Mouse (Mus musculus): ENCODE results near the gene Galnt17. TPM values are rescaled to one million over a fixed set of nuclear protein-coding genes. Genes with fewer than 3 reads are reported as not detected.
A peak's percentile ranks its signal among the peaks of the same experiment; 100 is the strongest.

The Galnt17 gene
- polyA plus RNA-seq, 1 experiment from 2014 or later, result 5.1 TPM

DNA sequence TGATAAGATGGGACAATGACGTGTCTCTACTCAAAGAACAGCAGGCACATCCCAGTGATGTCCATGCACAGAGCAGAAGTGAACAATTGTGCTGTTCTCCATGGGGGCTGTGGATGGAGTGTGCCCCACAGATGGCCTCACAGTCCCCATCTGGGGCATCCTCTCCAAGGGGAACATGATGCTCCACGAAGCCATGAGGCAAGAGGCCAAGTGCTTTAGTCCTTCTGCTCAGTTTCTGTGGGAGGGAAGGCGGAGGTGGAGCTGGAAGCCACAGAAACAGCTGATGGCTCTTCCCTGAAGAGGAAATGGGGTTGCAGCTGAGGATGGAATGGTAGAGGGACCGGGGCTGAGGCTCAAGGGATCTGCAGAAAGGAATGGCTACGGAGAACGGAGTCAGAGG lies 243.1 kb downstream of the Galnt17 start:
- Histone ChIP-seq H3K4me3 (replicated peaks) (no peak overlapping the region), H3K9me3 (no peaks in the 10 kb centered on the region), H3K4me1 (replicated peaks) (no peaks in the 10 kb centered on the region), H3K4me2 (replicated peaks) (no peak overlapping the region), H3K36me3 (no peaks in the 10 kb centered on the region), H3K27ac (no peak overlapping the region), H3K9ac (replicated peaks) (no peak overlapping the region), H3K27me3 (no peaks in the 10 kb centered on the region)
- ATAC-seq, result no peak
- WGBS, result 90% methylated on average over 6 of the region's 6 CpGs

DNA sequence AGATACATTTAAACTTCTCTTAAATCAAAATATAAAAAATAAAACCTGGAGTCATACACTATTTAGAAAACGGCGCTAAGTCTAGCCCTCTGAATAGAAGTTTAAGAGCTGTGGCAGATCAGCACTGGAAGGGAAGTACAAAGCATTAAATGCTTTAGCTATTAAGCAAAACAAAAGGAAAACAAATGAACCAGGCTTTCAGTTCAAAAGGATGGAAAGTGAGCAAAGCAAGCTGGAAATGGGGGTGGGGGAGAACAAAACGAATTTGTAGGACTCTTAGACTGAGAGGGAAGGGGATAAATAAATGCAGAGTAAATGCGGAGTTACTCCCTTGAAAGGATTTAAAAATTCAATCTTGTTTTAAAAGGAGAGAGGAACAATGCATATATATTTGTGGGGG lies 259.8 kb downstream of the Galnt17 start:
- Histone ChIP-seq H3K27ac (no peak overlapping the region), H3K4me1 (replicated peaks) (no peaks in the 10 kb centered on the region), H3K4me3 (replicated peaks) (no peak overlapping the region), H3K9me3 (0 out of 2 replicates have a peak, but pooled peaks cover 4% of the 10 kb centered on the region), H3K9ac (replicated peaks) (no peak overlapping the region), H3K4me2 (replicated peaks) (no peak overlapping the region), H3K36me3 (no peaks in the 10 kb centered on the region), H3K27me3 (no peaks in the 10 kb centered on the region)
- WGBS, result 23% methylated on average over 4 of the region's 4 CpGs
- no peak for ATAC-seq

DNA sequence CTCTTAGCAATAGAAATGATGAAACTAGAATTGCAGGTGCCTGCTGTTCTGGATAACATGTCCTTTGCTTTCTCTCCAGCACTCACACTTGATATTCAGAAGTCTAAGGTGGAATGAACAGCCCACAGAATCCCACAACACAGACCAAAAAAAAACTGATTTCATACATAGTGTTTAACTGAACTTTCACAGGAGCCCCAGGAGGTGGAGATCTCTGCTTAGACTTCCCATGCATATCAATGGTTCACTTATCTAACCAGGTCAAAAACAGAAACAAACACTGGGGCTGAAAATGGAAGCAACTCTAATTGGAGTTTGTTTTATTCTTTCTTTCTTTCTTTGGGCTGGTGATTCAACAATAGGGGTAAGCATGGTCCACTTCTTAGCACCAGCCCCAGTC lies 265.2 kb downstream of the Galnt17 start:
- Histone ChIP-seq H3K9me3 (0 out of 2 replicates have a peak, but pooled peaks cover 4% of the 10 kb centered on the region), H3K27ac (no peak overlapping the region), H3K4me1 (replicated peaks) (no peaks in the 10 kb centered on the region), H3K27me3 (no peaks in the 10 kb centered on the region), H3K4me3 (replicated peaks) (no peak overlapping the region), H3K36me3 (no peaks in the 10 kb centered on the region), H3K9ac (replicated peaks) (no peak overlapping the region), H3K4me2 (replicated peaks) (no peak overlapping the region)
- ATAC-seq, result no peak

DNA sequence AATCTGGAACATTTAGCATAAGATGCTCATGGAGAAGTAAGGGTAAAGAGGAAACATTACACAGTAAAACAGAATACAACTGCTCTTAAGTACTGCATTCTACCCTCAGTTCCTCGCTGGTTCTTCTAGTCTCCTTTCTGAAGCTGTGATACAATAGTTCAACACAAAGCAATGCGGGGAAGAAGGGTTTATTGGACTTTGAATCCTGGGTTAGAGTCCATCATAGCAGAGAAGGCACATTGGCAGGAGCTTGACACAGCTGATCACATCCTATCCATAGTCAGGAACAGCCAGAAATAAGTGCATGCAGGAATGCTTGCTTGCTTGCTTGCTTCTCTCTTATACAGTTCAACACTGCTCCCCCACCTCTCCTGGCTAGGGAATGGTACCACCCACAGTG lies 267.9 kb downstream of the Galnt17 start:
- Histone ChIP-seq H3K4me2 (replicated peaks) (no peak overlapping the region), H3K4me3 (replicated peaks) (no peak overlapping the region), H3K27ac (no peak overlapping the region), H3K9ac (replicated peaks) (no peak overlapping the region), H3K4me1 (replicated peaks) (no peaks in the 10 kb centered on the region), H3K9me3 (no peaks in the 10 kb centered on the region), H3K36me3 (no peaks in the 10 kb centered on the region), H3K27me3 (no peaks in the 10 kb centered on the region)
- WGBS, result 87% methylated on average over 2 of the region's 2 CpGs
- no peak for ATAC-seq

DNA sequence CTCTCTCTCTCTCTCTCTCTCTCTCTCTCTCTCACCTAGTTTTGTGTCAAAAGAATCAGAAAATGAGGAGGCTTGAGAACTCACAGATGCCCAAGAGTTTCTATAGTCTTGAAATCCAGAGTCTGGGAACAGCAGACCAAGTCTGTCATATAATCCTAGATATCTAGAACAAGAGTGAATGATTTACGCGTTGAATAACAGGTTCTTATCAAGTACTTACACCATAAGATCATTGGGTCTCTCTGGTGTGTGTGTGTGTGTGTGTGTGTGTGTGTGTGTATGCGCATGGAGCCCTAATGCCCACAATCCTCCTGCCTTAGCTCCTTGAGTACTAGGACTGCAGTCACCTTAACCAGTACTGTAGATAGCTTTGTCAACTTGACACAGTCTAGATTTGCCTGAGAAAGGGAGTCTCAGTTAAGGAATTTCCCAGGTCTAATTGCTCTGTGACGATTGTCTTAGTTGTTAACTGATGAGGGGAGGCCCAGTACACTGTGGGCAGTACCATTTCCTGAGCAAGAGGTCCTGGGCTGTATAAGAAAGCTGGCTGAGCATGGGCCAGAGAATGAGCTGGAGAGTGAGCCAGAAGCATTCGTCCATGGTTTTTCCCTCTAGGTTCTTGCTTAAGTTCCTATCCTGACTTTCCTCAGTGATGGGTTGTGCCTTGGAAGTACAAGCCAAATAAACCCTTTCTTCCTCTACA lies 268.5 kb downstream of the Galnt17 start:
- H3K4me3 ChIP-seq (replicated peaks), result no peak overlapping the region
- H3K9ac ChIP-seq (replicated peaks), result no peak overlapping the region
- ATAC-seq, result no peak
- no peaks in the 10 kb centered on the region for H3K36me3 ChIP-seq
- no peak overlapping the region for H3K27ac ChIP-seq
- no peaks in the 10 kb centered on the region for H3K9me3 ChIP-seq
- H3K4me1 ChIP-seq (replicated peaks), result no peaks in the 10 kb centered on the region
- WGBS, result 93% methylated on average over 5 of the region's 5 CpGs
- H3K27me3 ChIP-seq, result no peaks in the 10 kb centered on the region
- H3K4me2 ChIP-seq (replicated peaks), result no peak overlapping the region

DNA sequence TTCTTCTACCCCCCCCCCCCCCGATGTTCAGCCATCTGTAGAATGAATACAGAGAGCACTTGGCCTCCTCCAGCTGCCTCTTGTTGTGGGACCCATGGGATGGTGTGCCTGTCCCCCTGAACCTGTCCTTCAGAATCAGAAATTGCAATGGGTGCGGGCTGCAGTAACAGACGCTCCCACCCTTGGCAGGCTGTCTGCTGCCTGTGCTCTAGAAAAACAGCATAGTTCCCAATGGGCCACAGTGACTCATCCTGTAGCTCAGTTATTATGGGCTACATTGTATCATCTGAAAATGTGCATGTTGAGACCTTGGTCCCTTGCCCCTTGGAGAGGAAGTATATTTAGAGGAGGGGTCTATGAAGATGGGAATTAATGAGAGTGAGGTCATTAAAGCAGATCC lies 283.8 kb downstream of the Galnt17 start:
- no peaks in the 10 kb centered on the region for H3K9me3 ChIP-seq
- H3K4me3 ChIP-seq (replicated peaks), result no peak overlapping the region
- no peak overlapping the region for H3K4me2 ChIP-seq (replicated peaks)
- H3K36me3 ChIP-seq, result no peaks in the 10 kb centered on the region
- H3K27me3 ChIP-seq, result no peaks in the 10 kb centered on the region
- ATAC-seq, result no peak
- peaks cover 16% of the 10 kb centered on the region for H3K4me1 ChIP-seq (replicated peaks)
- WGBS, result 84% methylated on average over 3 of the region's 3 CpGs
- H3K9ac ChIP-seq (replicated peaks), result no peak overlapping the region
- no peak overlapping the region for H3K27ac ChIP-seq

DNA sequence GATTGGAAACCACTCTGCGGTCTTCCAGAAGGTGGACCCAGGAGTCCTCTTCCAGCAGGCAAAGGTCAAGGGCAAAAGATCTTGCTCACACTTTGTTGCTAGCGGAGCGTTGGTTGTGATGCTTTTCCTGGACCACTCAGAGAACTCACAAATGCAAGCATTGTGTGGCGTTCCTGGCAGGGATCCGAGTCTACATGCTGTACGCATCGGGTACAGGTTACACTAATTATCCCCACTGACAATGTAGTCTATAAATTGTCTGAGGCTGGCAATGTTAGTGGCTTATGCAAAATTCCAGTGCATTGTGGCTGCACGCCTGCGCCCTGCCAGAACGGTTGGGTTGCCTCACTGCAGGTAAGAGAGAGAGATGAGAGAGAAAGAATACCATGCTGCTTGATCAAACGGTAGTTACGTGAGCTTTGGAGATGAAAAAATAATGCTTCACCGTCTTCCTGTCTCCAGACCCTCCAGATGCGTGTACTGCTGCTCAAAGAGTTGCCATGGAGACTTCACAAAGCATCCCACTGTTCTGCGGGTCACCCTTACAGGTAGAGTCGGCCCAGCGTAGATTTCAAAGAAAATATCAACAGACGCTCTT lies 285.8 kb downstream of the Galnt17 start:
- peak; percentile 67 for ATAC-seq
- peaks cover 25% of the 10 kb centered on the region for H3K4me1 ChIP-seq (replicated peaks)
- no peaks in the 10 kb centered on the region for H3K9me3 ChIP-seq
- no peaks in the 10 kb centered on the region for H3K36me3 ChIP-seq
- peak overlapping the region; percentile 47 for H3K27ac ChIP-seq
- no peak overlapping the region for H3K4me3 ChIP-seq (replicated peaks)
- H3K27me3 ChIP-seq, result 0 out of 2 replicates have a peak, but pooled peaks cover 1% of the 10 kb centered on the region
- WGBS, result 66% methylated on average over 18 of the region's 18 CpGs
- H3K9ac ChIP-seq (replicated peaks), result no peak overlapping the region
- H3K4me2 ChIP-seq (replicated peaks), result no peak overlapping the region

DNA sequence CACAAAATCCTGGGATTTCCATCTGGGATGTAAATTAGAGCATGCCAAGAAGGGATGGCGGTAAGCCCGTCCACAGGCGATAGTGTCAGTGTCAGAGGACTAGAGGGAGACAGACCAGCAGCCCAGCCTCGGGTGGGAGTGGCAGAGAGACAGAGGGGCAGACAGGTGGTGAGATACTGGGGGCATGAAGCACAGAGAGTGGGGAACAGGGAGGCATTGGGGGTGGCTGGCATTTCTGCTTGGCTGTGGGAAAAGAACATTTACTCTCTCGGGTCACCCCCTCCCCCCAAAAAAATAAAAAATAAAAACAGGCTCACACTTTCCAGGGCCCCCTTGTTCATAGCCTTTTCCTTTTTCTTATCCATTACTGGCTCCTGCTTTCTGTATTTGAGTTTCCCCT lies 287.4 kb downstream of the Galnt17 start:
- no peak overlapping the region for H3K27ac ChIP-seq
- WGBS, result 52% methylated on average over 5 of the region's 5 CpGs
- H3K9me3 ChIP-seq, result no peaks in the 10 kb centered on the region

DNA sequence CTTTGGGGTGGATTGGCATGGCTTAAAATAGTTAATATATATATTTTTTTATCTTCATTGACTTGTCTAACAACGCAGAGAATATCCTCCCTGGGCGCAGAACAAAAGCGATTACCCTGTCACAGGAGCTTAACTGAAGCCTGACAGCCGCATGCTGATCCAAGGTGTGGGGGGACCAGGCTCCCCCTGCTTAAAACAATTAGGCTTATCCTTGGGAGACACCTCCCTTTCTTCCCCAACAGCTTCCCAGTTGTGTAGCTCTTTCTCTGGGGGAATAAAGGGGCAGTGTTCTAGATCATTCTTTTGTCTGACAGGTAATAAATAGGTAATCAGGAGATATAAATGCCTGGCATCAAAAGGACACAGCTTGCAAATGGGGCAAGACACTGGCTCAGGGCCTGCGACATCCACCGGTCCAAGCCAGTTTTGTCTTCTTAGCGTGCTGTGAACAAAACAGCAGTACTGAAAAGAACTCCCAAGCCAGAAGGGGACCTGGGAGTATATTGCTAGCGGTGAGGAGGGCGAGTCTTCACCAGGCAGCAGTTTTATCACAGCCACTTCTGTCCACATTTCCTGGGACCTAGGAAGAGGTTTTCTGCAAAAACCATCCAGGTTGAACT lies 288.8 kb downstream of the Galnt17 start:
- Histone ChIP-seq H3K4me1 (replicated peaks) (peaks cover 25% of the 10 kb centered on the region), H3K36me3 (no peaks in the 10 kb centered on the region), H3K27me3 (peaks cover 8% of the 10 kb centered on the region; the same call in 1 of the 2 replicates), H3K9ac (replicated peaks) (0 out of 2 replicates have a peak overlapping the region, but pooled peaks have one; percentile 12), H3K9me3 (no peaks in the 10 kb centered on the region), H3K27ac (peak overlapping the region; percentile 40), H3K4me3 (replicated peaks) (no peak overlapping the region), H3K4me2 (replicated peaks) (no peak overlapping the region)
- ATAC-seq, result peak; percentile 32; the same call in 1 of the 2 replicates
- WGBS, result 14% methylated on average over 9 of the region's 9 CpGs

More for the DNA sequence above, 287.4 kb downstream of the Galnt17 start:
- Histone ChIP-seq H3K9ac (replicated peaks) (no peak overlapping the region), H3K4me3 (replicated peaks) (no peak overlapping the region), H3K4me2 (replicated peaks) (no peak overlapping the region), H3K4me1 (replicated peaks) (peaks cover 25% of the 10 kb centered on the region), H3K27me3 (peaks cover 8% of the 10 kb centered on the region; the same call in 1 of the 2 replicates), H3K36me3 (no peaks in the 10 kb centered on the region)
- ATAC-seq, result no peak

DNA sequence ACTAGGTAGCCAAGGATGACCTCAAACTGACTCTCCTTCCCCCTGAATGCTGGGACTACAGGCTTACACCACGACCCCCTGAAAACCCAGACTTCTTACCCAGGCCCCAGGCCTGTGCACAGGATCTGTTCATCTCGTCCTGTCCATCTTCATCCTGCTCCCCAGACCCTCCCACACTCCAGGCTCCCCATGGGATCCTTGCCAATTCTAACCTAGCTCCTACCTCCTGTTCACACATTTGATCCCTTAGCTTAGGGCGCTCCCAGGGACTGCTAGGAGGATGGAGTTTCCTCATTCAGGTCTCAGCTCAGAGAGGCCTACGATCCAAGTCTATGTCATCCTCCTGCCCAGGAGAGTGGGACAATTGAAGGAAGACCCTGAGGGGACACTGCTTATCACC lies 292.2 kb downstream of the Galnt17 start:
- no peak overlapping the region for H3K4me2 ChIP-seq (replicated peaks)
- H3K27me3 ChIP-seq, result peaks cover 8% of the 10 kb centered on the region; the same call in 1 of the 2 replicates
- WGBS, result 84% methylated on average over 4 of the region's 4 CpGs
- no peak overlapping the region for H3K4me3 ChIP-seq (replicated peaks)
- ATAC-seq, result no peak
- no peak overlapping the region for H3K9ac ChIP-seq (replicated peaks)
- H3K9me3 ChIP-seq, result no peaks in the 10 kb centered on the region
- no peaks in the 10 kb centered on the region for H3K36me3 ChIP-seq
- H3K4me1 ChIP-seq (replicated peaks), result peaks cover 17% of the 10 kb centered on the region
- no peak overlapping the region for H3K27ac ChIP-seq

DNA sequence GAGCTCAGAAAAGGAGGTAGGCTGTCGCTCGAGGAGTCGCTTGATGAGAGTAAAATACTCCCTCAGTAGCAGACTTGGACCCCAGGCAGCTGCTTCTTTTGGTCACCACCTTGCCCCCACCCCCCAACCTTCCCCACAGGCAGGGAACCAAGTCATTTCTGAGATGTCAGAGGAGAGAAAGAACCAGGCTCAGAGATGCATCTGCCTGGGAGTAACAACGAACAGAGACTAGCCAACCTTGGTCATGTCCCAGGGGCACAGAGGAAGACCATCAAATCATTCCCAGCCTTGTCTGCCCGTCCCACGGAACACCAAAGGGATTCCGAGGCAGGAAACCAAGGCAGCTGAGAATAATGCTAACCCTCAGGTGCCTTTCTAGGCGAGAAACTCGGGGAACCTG lies 293.0 kb downstream of the Galnt17 start:
- Histone ChIP-seq H3K27ac (no peak overlapping the region), H3K4me1 (replicated peaks) (peaks cover 15% of the 10 kb centered on the region), H3K4me3 (replicated peaks) (no peak overlapping the region), H3K9ac (replicated peaks) (no peak overlapping the region), H3K9me3 (no peaks in the 10 kb centered on the region), H3K4me2 (replicated peaks) (no peak overlapping the region), H3K36me3 (no peaks in the 10 kb centered on the region), H3K27me3 (peaks cover 8% of the 10 kb centered on the region; the same call in 1 of the 2 replicates)
- WGBS, result 83% methylated on average over 9 of the region's 9 CpGs
- no peak for ATAC-seq

DNA sequence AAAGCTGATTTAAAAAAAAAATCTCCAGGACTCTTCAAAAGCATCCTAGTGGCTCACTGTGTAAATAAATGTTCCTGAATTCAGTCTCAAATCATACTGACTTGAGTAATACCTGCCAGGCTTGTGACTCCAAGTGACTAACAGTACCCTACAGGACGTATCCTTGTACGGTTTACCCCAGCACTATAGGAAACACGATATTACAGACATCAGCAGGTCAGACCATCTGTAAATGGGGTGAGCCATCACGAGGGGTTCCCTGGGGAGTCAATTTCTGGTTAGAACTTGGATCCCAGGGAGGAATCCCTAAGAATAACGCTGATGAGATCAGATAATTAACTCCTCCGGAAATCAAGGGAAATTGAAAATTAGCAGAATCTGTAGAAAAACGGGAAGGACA lies 294.5 kb downstream of the Galnt17 start:
- H3K36me3 ChIP-seq, result no peaks in the 10 kb centered on the region
- no peak overlapping the region for H3K4me2 ChIP-seq (replicated peaks)
- peaks cover 8% of the 10 kb centered on the region; the same call in 1 of the 2 replicates for H3K27me3 ChIP-seq
- H3K9ac ChIP-seq (replicated peaks), result no peak overlapping the region
- no peak for ATAC-seq
- no peaks in the 10 kb centered on the region for H3K9me3 ChIP-seq
- WGBS, result 83% methylated on average over 7 of the region's 7 CpGs
- H3K4me1 ChIP-seq (replicated peaks), result peaks cover 2% of the 10 kb centered on the region
- H3K27ac ChIP-seq, result no peak overlapping the region
- H3K4me3 ChIP-seq (replicated peaks), result no peak overlapping the region
